Mouse (Mus musculus): ENCODE data around the gene Sept11. TPM values are rescaled to one million over a fixed set of nuclear protein-coding genes. Genes with fewer than 3 reads are reported as not detected.

Sept11 gene
- total and polyA plus RNA-seq, 3 experiments = 34.9 to 245 (median 87.2) TPM

GRCm38 (mm10) chr5:93053606-93054397 is 39.4 kb upstream of the Sept11 start:
- no peak overlapping the region for H3K27ac ChIP-seq (ENCODE audit: control insufficient read depth, low read depth, low read length)
- TF ChIP-seq TAL1 (IDR thresholded peaks at IDR 0.05; ENCODE audit: low read length) (no peak), EP300 (IDR thresholded peaks at IDR 0.05; ENCODE audit: low read depth in 1 of 2, low read length in 2 of 2) (no peak), ZMIZ1 (IDR thresholded peaks at IDR 0.05; ENCODE audit: low read depth, low read length) (no peak), E2F4 (IDR thresholded peaks at IDR 0.05; ENCODE audit: borderline replicate concordance, low read depth, low read length) (no peak), TBP (IDR thresholded peaks at IDR 0.05; ENCODE audit: low read depth, low read length) (no peak), CHD1 (IDR thresholded peaks at IDR 0.05; ENCODE audit: low read depth, low read length) (no peak), ETS1 (IDR thresholded peaks at IDR 0.05; ENCODE audit: low read depth, low read length) (no peak), NELFE (IDR thresholded peaks at IDR 0.05; ENCODE audit: low read depth, low read length) (no peak), CTCF (IDR thresholded peaks at IDR 0.05 in 2 of 3, conservative IDR thresholded peaks at IDR 0.05 in 1 of 3; ENCODE audit: control insufficient read depth in 1 of 3, insufficient read depth in 1 of 3, low read depth in 2 of 3, low read length in 3 of 3, poor library complexity in 1 of 3, severe bottlenecking in 1 of 3) (no peak; a peak in 1 of 6 replicates), RAD21 (IDR thresholded peaks at IDR 0.05; ENCODE audit: low read depth, low read length) (no peak), MXI1 (IDR thresholded peaks at IDR 0.05; ENCODE audit: low read depth, low read length) (no peak), USF1 (IDR thresholded peaks at IDR 0.05; ENCODE audit: low read depth, low read length) (no peak), MAFK (IDR thresholded peaks at IDR 0.05; ENCODE audit: borderline replicate concordance, low read depth, low read length) (no peak), ZNF384 (IDR thresholded peaks at IDR 0.05; ENCODE audit: low read depth, low read length) (no peak), POLR2AphosphoS2 (IDR thresholded peaks at IDR 0.05; ENCODE audit: low read length) (no peak), BHLHE40 (IDR thresholded peaks at IDR 0.05; ENCODE audit: borderline replicate concordance, low read depth, low read length) (no peak), CHD2 (IDR thresholded peaks at IDR 0.05; ENCODE audit: low read length) (no peak)
- DNase-seq (ENCODE audit: low read depth, low spot score) = no peak

DNA sequence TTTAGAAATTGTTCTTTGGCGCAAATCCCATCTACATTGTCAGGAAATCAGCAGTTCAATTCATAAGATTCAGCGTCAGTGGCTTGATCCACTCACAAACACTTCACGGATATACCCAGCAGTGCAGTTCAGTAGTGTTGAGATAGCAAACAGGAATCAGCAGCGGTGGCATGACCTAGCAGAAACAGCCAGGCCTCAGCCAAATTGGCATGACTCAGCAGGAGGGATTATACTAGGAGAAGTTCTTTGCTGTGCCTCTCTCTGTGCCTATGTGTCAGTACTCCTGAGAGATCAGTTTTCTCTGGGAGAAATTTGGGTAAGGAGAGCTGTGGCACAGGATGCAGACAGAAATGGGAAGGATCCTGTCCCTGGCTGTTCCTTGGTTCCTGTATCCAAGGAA is 32.4 kb upstream of the Sept11 start:
- no peaks in the 10 kb centered on the region for H3K9me3 ChIP-seq (replicated peaks; ENCODE audit: insufficient read depth, low read length)
- no peak overlapping the region for H3K9ac ChIP-seq (ENCODE audit: control insufficient read depth, low read depth, low read length, poor library complexity, severe bottlenecking)
- DNase-seq (ENCODE audit: low read depth, low spot score) = peak; percentile 80
- H3K79me2 ChIP-seq (ENCODE audit: control insufficient read depth, insufficient read depth, low read length, poor library complexity) = no peaks in the 10 kb centered on the region
- H3K27ac ChIP-seq (ENCODE audit: control insufficient read depth, low read depth, low read length) = no peak overlapping the region
- H3K27me3 ChIP-seq (ENCODE audit: control insufficient read depth in 1 of 2, insufficient read depth in 2 of 2, low read length in 2 of 2) = no peaks in the 10 kb centered on the region
- peaks cover 3 to 5% of the 10 kb centered on the region in 2 experiments; a peak in 3 of 4 replicates for H3K4me1 ChIP-seq (ENCODE audit: control insufficient read depth in 1 of 2, insufficient read depth in 2 of 2, low read length in 2 of 2)
- no peak overlapping the region for H3K4me3 ChIP-seq (ENCODE audit: control insufficient read depth in 1 of 2, insufficient read depth in 1 of 2, low read depth in 2 of 2, low read length in 2 of 2)
- peaks cover 0 to 3% of the 10 kb centered on the region in 2 experiments; a peak in 1 of 4 replicates for H3K36me3 ChIP-seq (ENCODE audit: control insufficient read depth in 1 of 2, insufficient read depth in 2 of 2, low read length in 2 of 2)
- TF ChIP-seq SMC3 (IDR thresholded peaks at IDR 0.05; ENCODE audit: low read depth, low read length) = no peak
- TF ChIP-seq TCF12 (IDR thresholded peaks at IDR 0.05; ENCODE audit: low read depth, low read length) = no peak
- TF ChIP-seq GATA1 (IDR thresholded peaks at IDR 0.05; ENCODE audit: low read depth, low read length) = peak; percentile 39; the same call in 1 of the 2 replicates
- peak; percentile 51 to 57 for TF ChIP-seq EP300 (IDR thresholded peaks at IDR 0.05; ENCODE audit: low read depth in 1 of 2, low read length in 2 of 2)
- TF ChIP-seq GABPA (IDR thresholded peaks at IDR 0.05; ENCODE audit: low read depth, low read length) = 0 out of 2 replicates have a peak, but pooled peaks have one; percentile 53
- TF ChIP-seq SIN3A (IDR thresholded peaks at IDR 0.05; ENCODE audit: low read length) = peak; percentile 52
- TF ChIP-seq USF2 (IDR thresholded peaks at IDR 0.05; ENCODE audit: borderline replicate concordance in 1 of 2, insufficient read depth in 1 of 2, low read depth in 1 of 2, low read length in 2 of 2) = no peak
- TF ChIP-seq ETS1 (IDR thresholded peaks at IDR 0.05; ENCODE audit: low read depth, low read length) = peak; percentile 67
- no peak for TF ChIP-seq MAX (IDR thresholded peaks at IDR 0.05; ENCODE audit: low read length)
- no peak for TF ChIP-seq ZC3H11A (IDR thresholded peaks at IDR 0.05; ENCODE audit: low read depth, low read length)
- TF ChIP-seq MXI1 (IDR thresholded peaks at IDR 0.05; ENCODE audit: low read depth, low read length) = peak; percentile 32; the same call in 1 of the 2 replicates
- TF ChIP-seq MAFK (IDR thresholded peaks at IDR 0.05; ENCODE audit: borderline replicate concordance, low read depth, low read length) = peak; percentile 91
- no peak for TF ChIP-seq JUND (IDR thresholded peaks at IDR 0.05; ENCODE audit: low read depth, low read length)

More at GRCm38 (mm10) chr5:93053606-93054397, 39.4 kb upstream of the Sept11 start:
- Histone ChIP-seq H3K9me3 (replicated peaks; ENCODE audit: insufficient read depth, low read length) (no peaks in the 10 kb centered on the region), H3K4me3 (ENCODE audit: control insufficient read depth in 1 of 2, insufficient read depth in 1 of 2, low read depth in 2 of 2, low read length in 2 of 2) (no peak overlapping the region), H3K79me2 (ENCODE audit: control insufficient read depth, insufficient read depth, low read length, poor library complexity) (no peaks in the 10 kb centered on the region), H3K4me1 (ENCODE audit: control insufficient read depth in 1 of 2, insufficient read depth in 2 of 2, low read length in 2 of 2) (no peaks in the 10 kb centered on the region), H3K36me3 (ENCODE audit: control insufficient read depth in 1 of 2, insufficient read depth in 2 of 2, low read length in 2 of 2) (no peaks in the 10 kb centered on the region), H3K9ac (ENCODE audit: control insufficient read depth, low read depth, low read length, poor library complexity, severe bottlenecking) (no peak overlapping the region), H3K27me3 (ENCODE audit: control insufficient read depth in 1 of 2, insufficient read depth in 2 of 2, low read length in 2 of 2) (no peaks in the 10 kb centered on the region; a peak in 1 of 4 replicates)

Measured in MEL (cell line).